Comparison of ENCODE assay signal across 1 mouse cellular context in the genomic region with DNA sequence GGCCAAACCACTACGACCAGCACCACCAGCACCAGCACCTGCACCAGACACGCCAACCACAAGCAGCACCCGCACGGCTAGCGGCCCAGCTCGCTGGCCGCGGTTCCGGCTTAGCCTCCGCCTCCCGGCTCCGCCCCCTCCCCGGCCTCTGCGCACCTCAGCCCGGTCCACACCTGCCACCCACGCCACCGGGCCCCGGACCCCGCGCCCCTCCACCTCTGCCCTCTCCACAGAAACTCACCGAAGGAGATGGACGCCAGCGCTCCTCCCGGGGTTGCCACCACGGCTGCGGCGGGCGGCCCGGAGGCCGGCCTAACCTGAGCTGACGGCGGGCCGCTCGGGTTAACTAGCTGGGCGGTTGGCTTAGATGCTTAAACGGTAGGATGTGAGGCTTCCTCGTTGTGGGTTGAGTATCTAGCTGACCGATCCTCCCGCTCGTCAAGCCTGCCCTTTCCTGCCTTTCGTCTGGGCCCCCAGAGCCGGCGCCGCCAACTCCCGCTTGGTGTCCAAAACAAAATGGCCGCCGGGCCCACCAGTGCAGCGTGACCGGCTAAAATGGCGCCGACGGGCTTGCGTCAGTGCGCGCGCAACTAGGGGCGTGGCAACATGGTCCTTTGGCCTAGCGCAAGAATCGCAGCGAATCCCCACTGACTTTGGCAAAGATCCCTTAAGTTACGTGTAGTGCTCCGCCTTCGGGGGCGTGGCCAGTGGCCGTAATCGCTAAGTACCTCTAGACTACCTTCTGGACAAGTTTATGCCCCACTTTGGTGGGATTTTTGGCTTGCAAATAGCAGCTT.
TF ChIP-seq lines count a peak whose summit lies in the region.

TSS of gene Chtop (minus strand) at position 549 of the 797 bp plus-strand sequence.

TF ChIP-seq in myocyte, 11 proteins besides CTCF, POLR2A, EP300 and RAD21 (continued from another document):
- no peak for TF ChIP-seq TCF3 (IDR thresholded peaks at IDR 0.05; ENCODE audit: insufficient read length, low read depth)
- peak; percentile 58 for TF ChIP-seq SRF (IDR thresholded peaks at IDR 0.05; ENCODE audit: control insufficient read depth, insufficient read length, low read depth)
- TF ChIP-seq E2F4 (IDR thresholded peaks at IDR 0.05; ENCODE audit: insufficient read depth): peak; percentile 38
